Mouse (Mus musculus) forebrain, embryonic 10.5 days (tissue): ENCODE data around the gene Gm13691. TPM values are rescaled to one million over a fixed set of nuclear protein-coding genes. Genes with fewer than 3 reads are reported as not detected.
A peak's percentile ranks its signal among the peaks of the same experiment; 100 is the strongest.
"Not testable (repeated sequence)": the region's sequence is repeated elsewhere in the genome, so short reads cannot be mapped to it uniquely, and the experiment has no call there.

Source experiments
- DNase-seq: peaks from one replicate; pipeline ENCODE4 v3.0.0-alpha.2; 2017; ENCODE audit warnings: low spot score; ENCODE audit errors: extremely low spot score
- H3K27ac ChIP-seq: fragments of 300-500 bp; sonication (generic); 2 replicates; pipeline ENCODE4 v1.5.1; 2016; ENCODE audit warnings: mild to moderate bottlenecking
- H3K27me3 ChIP-seq: fragments of 300-500 bp; sonication (generic); 2 replicates; pipeline ENCODE4 v1.6.1; 2016; ENCODE audit warnings: mild to moderate bottlenecking; ENCODE audit not compliant: poor library complexity, severe bottlenecking
- H3K36me3 ChIP-seq: fragments of 300-500 bp; sonication (generic); replicated peaks from 2 replicates; pipeline ENCODE4 v1.6.1; 2016; ENCODE audit warnings: mild to moderate bottlenecking, moderate library complexity
- H3K4me1 ChIP-seq: fragments of 300-500 bp; sonication (generic); 2 replicates; pipeline ENCODE4 v1.6.1; 2016
- H3K4me3 ChIP-seq: fragments of 300-500 bp; sonication (generic); 2 replicates; pipeline ENCODE4 v1.5.1; 2016; ENCODE audit warnings: mild to moderate bottlenecking, moderate library complexity
- H3K9me3 ChIP-seq: fragments of 300-500 bp; sonication (generic); 2 replicates; pipeline ENCODE4 v1.6.1; 2016; ENCODE audit warnings: mild to moderate bottlenecking, moderate library complexity
- WGBS: fragments of 180-500 bp; shearing (Covaris S2); methylation state at CpG from one replicate; pipeline ENCODE4 v1.1.7; 2016; 5-methylcytosine and 5-hydroxymethylcytosine counted together
- polyA plus RNA-seq: library from polyadenylated mRNA; unstranded; fragments of >200 nt; fragmentation: Nextera tagmentation; extraction: Ambion mirVana; gene quantifications from 2 replicates; pipeline ENCODE4 v1.2.1, GENCODE M21; 2016

The Gm13691 gene
- polyA plus RNA-seq: not detected in 2 replicates

DNA sequence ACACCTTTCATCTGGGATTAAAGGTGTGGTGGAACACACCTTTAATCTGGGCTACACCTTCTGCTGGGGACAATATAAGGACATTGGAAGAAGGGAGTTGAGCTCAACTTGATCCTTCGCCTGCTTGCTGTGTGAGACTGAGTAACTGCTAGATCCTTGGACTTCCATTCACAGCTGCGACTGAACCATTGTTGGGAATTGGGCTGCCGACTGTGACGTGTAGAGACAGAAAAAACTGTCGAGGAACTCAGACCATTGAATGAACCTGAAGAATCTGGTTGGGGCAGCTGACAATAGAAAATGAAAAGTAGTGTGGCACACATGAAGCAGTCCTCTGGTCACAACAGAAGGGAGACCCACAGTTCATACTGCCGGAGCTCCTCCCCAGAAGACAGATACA lies at the start of gene Gm13691:
Gene Gm13691, plus strand, starts transcription at position 301 of the 400 bp plus-strand sequence.
- H3K27ac ChIP-seq, H3K36me3 ChIP-seq, H3K27me3 ChIP-seq, DNase-seq, H3K4me1 ChIP-seq, H3K4me3 ChIP-seq, H3K9me3 ChIP-seq: not testable (repeated sequence)
- WGBS: no CpG with 5 or more reads among the region's 6 CpGs

DNA sequence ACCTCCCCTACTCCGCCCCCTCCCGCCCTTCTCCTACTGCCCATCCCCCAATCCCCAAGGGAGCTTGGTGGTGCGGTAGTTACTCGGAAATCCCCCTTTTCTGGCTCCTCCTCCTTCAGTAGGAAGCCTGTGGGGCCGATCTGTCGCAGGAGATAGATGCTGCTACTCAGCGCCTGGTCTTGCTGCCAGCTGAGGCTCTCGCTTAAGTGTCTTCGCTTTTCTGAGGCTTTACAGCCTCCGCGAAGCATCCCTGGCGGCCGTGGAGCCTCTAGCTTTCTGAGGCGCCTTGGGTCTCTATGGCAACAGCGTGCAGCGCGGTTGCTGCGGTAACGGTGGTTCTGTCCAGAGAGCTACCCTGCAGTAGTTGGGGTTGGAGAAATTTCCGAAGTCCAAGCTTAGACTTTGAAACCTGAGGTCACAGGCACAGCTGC lies 49.4 kb upstream of the Gm13691 start, which contains the start of gene Zswim2:
Gene Zswim2, minus strand, starts transcription at position 298 of the 431 bp plus-strand sequence.
- WGBS: 1% methylated on average over 20 of the region's 20 CpGs
- Histone ChIP-seq H3K36me3 (no peaks in the 10 kb centered on the region), H3K27me3 (no peaks in the 10 kb centered on the region), H3K9me3 (no peaks in the 10 kb centered on the region), H3K27ac (peak within 1 kb of the TSS; percentile 60; the same call in 1 of the 2 replicates), H3K4me1 (peaks cover 10% of the 10 kb centered on the region), H3K4me3 (peak within 1 kb of the TSS; percentile 52)
- peak; percentile 72 for DNase-seq

DNA sequence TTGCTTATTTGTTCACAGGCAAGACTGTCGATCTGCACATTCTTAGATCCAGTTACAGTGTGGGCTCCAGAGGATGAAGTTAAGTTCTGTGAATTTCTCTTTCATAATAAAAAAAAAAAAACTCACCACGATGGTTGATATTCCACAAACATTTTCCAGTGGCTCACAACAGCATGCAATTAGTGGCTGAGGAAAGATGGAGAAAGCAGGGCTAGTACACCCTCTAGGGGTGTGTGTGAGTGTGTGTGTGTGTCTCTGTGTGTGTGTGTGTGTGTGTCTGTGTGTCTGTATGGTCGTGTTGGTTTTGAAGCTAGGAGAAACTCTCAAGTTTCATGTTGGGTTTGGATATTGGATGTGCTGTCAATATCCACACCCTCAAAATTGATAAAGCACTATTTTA lies 49.0 kb upstream of the Gm13691 start:
- no peak for DNase-seq
- 56% methylated on average over 3 of the region's 3 CpGs for WGBS
- Histone ChIP-seq H3K4me3 (peak overlapping the region; percentile 52), H3K27ac (no peak overlapping the region), H3K27me3 (no peaks in the 10 kb centered on the region), H3K4me1 (peaks cover 10% of the 10 kb centered on the region), H3K9me3 (no peaks in the 10 kb centered on the region), H3K36me3 (no peaks in the 10 kb centered on the region)

DNA sequence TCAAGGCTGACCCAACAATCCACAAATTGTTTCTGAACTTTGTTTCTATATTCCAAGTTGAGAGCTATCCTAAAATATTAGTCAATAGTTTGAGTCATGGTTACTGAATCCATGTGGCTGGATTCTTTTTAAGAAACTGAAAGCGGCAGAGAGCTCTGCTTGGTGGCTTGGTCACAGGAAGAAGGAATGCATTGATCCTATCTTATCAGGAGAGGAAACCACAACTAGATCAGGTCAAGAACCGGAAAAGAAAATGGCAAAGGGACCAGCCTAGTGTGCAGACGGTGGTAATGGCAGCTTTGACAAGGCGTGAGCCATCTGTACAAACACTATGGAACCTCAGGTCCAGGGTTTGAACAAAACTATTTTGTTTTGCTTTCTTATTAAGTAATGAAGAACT lies 48.6 kb upstream of the Gm13691 start:
- DNase-seq: no peak
- Histone ChIP-seq H3K27ac (no peak overlapping the region), H3K9me3 (no peaks in the 10 kb centered on the region), H3K27me3 (no peaks in the 10 kb centered on the region), H3K36me3 (no peaks in the 10 kb centered on the region), H3K4me1 (peaks cover 10% of the 10 kb centered on the region), H3K4me3 (no peak overlapping the region)
- 80% methylated on average over 4 of the region's 4 CpGs for WGBS

DNA sequence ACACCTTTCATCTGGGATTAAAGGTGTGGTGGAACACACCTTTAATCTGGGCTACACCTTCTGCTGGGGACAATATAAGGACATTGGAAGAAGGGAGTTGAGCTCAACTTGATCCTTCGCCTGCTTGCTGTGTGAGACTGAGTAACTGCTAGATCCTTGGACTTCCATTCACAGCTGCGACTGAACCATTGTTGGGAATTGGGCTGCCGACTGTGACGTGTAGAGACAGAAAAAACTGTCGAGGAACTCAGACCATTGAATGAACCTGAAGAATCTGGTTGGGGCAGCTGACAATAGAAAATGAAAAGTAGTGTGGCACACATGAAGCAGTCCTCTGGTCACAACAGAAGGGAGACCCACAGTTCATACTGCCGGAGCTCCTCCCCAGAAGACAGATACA lies 35.0 kb upstream of the Gm13691 start, which contains the start of gene Gm13698:
Gene Gm13698, plus strand, starts transcription at position 301 of the 400 bp plus-strand sequence.
- H3K4me1 ChIP-seq, H3K36me3 ChIP-seq, H3K9me3 ChIP-seq, DNase-seq, H3K27ac ChIP-seq, H3K27me3 ChIP-seq, H3K4me3 ChIP-seq: not testable (repeated sequence)
- whole genome bisulfite sequencing: no CpG with 5 or more reads among the region's 6 CpGs

DNA sequence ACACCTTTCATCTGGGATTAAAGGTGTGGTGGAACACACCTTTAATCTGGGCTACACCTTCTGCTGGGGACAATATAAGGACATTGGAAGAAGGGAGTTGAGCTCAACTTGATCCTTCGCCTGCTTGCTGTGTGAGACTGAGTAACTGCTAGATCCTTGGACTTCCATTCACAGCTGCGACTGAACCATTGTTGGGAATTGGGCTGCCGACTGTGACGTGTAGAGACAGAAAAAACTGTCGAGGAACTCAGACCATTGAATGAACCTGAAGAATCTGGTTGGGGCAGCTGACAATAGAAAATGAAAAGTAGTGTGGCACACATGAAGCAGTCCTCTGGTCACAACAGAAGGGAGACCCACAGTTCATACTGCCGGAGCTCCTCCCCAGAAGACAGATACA lies 29.1 kb upstream of the Gm13691 start, which contains the start of gene Gm13693:
Gene Gm13693, plus strand, starts transcription at position 301 of the 400 bp plus-strand sequence.
- not testable (repeated sequence) for H3K4me1 ChIP-seq, H3K36me3 ChIP-seq, H3K27ac ChIP-seq, DNase-seq, H3K9me3 ChIP-seq, H3K4me3 ChIP-seq, H3K27me3 ChIP-seq
- no CpG with 5 or more reads among the region's 6 CpGs for WGBS

DNA sequence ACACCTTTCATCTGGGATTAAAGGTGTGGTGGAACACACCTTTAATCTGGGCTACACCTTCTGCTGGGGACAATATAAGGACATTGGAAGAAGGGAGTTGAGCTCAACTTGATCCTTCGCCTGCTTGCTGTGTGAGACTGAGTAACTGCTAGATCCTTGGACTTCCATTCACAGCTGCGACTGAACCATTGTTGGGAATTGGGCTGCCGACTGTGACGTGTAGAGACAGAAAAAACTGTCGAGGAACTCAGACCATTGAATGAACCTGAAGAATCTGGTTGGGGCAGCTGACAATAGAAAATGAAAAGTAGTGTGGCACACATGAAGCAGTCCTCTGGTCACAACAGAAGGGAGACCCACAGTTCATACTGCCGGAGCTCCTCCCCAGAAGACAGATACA lies 23.3 kb upstream of the Gm13691 start, which contains the start of gene Gm13695:
Gene Gm13695, plus strand, starts transcription at position 301 of the 400 bp plus-strand sequence.
- not testable (repeated sequence) for DNase-seq, H3K9me3 ChIP-seq, H3K4me1 ChIP-seq, H3K36me3 ChIP-seq, H3K4me3 ChIP-seq, H3K27ac ChIP-seq, H3K27me3 ChIP-seq
- WGBS: no CpG with 5 or more reads among the region's 6 CpGs

DNA sequence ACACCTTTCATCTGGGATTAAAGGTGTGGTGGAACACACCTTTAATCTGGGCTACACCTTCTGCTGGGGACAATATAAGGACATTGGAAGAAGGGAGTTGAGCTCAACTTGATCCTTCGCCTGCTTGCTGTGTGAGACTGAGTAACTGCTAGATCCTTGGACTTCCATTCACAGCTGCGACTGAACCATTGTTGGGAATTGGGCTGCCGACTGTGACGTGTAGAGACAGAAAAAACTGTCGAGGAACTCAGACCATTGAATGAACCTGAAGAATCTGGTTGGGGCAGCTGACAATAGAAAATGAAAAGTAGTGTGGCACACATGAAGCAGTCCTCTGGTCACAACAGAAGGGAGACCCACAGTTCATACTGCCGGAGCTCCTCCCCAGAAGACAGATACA lies 17.5 kb upstream of the Gm13691 start, which contains the start of gene Gm13696:
Gene Gm13696, plus strand, starts transcription at position 301 of the 400 bp plus-strand sequence.
- H3K4me3 ChIP-seq, H3K36me3 ChIP-seq, H3K27ac ChIP-seq, DNase-seq, H3K9me3 ChIP-seq, H3K4me1 ChIP-seq, H3K27me3 ChIP-seq: not testable (repeated sequence)
- no CpG with 5 or more reads among the region's 6 CpGs for WGBS

DNA sequence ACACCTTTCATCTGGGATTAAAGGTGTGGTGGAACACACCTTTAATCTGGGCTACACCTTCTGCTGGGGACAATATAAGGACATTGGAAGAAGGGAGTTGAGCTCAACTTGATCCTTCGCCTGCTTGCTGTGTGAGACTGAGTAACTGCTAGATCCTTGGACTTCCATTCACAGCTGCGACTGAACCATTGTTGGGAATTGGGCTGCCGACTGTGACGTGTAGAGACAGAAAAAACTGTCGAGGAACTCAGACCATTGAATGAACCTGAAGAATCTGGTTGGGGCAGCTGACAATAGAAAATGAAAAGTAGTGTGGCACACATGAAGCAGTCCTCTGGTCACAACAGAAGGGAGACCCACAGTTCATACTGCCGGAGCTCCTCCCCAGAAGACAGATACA lies 11.7 kb upstream of the Gm13691 start, which contains the start of gene Gm13694:
Gene Gm13694, plus strand, starts transcription at position 301 of the 400 bp plus-strand sequence.
- not testable (repeated sequence) for H3K27me3 ChIP-seq, DNase-seq, H3K4me3 ChIP-seq, H3K36me3 ChIP-seq, H3K4me1 ChIP-seq, H3K27ac ChIP-seq, H3K9me3 ChIP-seq
- WGBS: no CpG with 5 or more reads among the region's 6 CpGs

DNA sequence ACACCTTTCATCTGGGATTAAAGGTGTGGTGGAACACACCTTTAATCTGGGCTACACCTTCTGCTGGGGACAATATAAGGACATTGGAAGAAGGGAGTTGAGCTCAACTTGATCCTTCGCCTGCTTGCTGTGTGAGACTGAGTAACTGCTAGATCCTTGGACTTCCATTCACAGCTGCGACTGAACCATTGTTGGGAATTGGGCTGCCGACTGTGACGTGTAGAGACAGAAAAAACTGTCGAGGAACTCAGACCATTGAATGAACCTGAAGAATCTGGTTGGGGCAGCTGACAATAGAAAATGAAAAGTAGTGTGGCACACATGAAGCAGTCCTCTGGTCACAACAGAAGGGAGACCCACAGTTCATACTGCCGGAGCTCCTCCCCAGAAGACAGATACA lies 5.9 kb upstream of the Gm13691 start, which contains the start of gene Gm13697:
Gene Gm13697, plus strand, starts transcription at position 301 of the 400 bp plus-strand sequence.
- not testable (repeated sequence) for DNase-seq, H3K27me3 ChIP-seq
- WGBS: no CpG with 5 or more reads among the region's 6 CpGs

DNA sequence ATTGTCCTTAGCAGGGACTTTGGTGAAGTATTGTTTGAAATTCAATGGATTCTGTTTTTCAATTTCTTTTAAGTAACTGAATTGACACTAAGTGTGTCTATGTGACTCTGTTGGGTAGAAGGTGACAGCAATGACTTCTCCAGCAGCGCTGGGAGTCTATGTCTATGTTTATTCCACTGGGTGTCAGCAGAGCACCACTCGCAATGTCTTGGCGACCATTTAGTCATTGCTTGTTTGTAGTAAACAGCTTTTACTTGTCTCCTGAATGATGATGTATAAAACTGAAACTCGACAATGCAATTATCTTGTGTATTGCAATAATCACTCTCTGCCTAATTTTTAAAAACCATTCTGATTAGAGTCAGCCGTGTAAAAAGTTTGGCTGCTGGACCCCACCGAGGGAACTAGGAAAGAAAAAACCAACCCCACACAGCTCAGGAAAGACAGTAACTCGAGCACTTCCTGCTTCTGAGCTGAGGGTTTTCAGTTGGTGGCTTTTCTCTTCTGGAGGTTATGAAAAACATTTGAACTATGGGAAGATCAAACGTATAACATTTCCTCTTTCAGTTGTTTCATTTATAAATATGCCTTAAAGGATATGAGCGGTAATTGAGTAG lies 3.4 kb downstream of the Gm13691 start:
- WGBS: 65% methylated on average over 8 of the region's 9 CpGs
- H3K9me3 ChIP-seq, H3K4me1 ChIP-seq, H3K27me3 ChIP-seq, DNase-seq, H3K36me3 ChIP-seq, H3K27ac ChIP-seq, H3K4me3 ChIP-seq: not testable (repeated sequence)

More for the DNA sequence above, 5.9 kb upstream of the Gm13691 start, which contains the start of gene Gm13697:
- not testable (repeated sequence) for H3K27ac ChIP-seq, H3K4me3 ChIP-seq, H3K4me1 ChIP-seq, H3K9me3 ChIP-seq, H3K36me3 ChIP-seq

DNA sequence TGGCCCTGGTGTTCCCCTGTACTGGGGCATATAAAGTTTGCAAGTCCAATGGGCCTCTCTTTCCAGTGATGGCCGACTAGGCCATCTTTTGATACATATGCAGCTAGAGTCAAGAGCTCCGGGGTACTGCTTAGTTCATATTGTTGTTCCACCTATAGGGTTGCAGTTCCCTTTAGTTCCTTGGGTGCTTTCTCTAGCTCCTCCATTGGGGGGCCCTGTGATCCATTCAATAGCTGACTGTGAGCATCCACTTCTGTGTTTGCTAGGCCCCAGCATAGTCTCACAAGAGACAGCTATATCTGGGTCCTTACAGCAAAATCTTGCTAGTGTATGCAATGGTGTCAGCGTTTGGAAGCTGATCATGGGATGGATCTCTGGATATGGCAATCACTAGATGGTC lies 4.2 kb downstream of the Gm13691 start:
- WGBS: 85% methylated on average over 2 of the region's 3 CpGs

DNA sequence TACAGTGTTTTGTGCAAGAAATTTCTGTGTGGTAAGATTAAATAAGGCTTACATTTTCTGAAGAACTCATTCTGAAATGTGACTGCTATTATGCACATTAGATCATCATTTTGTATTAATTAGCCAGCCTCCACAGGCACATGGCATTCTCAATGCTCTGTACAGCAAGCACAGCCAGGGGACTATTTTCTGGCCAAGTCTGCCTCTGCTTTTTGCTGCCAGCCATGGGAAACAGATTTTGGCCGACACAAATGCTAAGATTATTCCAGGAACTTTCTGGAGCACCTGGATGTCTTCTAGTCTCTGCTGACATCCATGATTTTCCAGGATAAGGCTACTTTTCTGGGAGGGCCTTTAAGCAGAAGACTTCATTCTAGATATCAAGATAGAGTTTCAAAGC lies 18.6 kb downstream of the Gm13691 start:
- Histone ChIP-seq H3K36me3 (no peaks in the 10 kb centered on the region), H3K4me1 (no peaks in the 10 kb centered on the region), H3K9me3 (no peaks in the 10 kb centered on the region), H3K4me3 (no peak overlapping the region), H3K27ac (no peak overlapping the region), H3K27me3 (no peaks in the 10 kb centered on the region)
- no peak for DNase-seq
- WGBS: 73% methylated on average over 1 of the region's 1 CpGs

More for the DNA sequence above, 4.2 kb downstream of the Gm13691 start:
- H3K4me3 ChIP-seq, H3K9me3 ChIP-seq, H3K27ac ChIP-seq, H3K36me3 ChIP-seq, H3K4me1 ChIP-seq, H3K27me3 ChIP-seq, DNase-seq: not testable (repeated sequence)
